Mouse (Mus musculus): Measurements from ENCODE around the gene Pigg. TPM values are rescaled to one million over a fixed set of nuclear protein-coding genes. Genes with fewer than 3 reads are reported as not detected.

The Pigg gene
- polyA plus RNA-seq, 1 experiment from 2014 or later, result 8.2 TPM

GRCm38 (mm10) chr5:108313065-108313860 is 854 bp downstream of the Pigg start:
- ATAC-seq (ENCODE audit: low FRiP score, low read depth), result no peak; the same call in 1 of the 2 replicates
- Histone ChIP-seq H3K4me1 (peaks cover 10% of the 10 kb centered on the region), H3K4me2 (replicated peaks) (peak overlapping the region; percentile 71), H3K9me3 (no peaks in the 10 kb centered on the region), H3K36me3 (peaks cover 10% of the 10 kb centered on the region), H3K9ac (replicated peaks) (peak overlapping the region; percentile 84), H3K27me3 (no peaks in the 10 kb centered on the region), H3K27ac (replicated peaks) (peak overlapping the region; percentile 81; the same call in 1 of the 2 replicates), H3K4me3 (peak overlapping the region; percentile 66)
- 6% methylated on average over 16 of the region's 16 CpGs for WGBS

GRCm38 (mm10) chr5:108331051-108331450 is 18.6 kb downstream of the Pigg start:
- Histone ChIP-seq H3K9me3 (no peaks in the 10 kb centered on the region), H3K36me3 (peaks cover 35% of the 10 kb centered on the region), H3K4me1 (no peaks in the 10 kb centered on the region), H3K27ac (replicated peaks) (no peak overlapping the region), H3K27me3 (no peaks in the 10 kb centered on the region), H3K4me3 (no peak overlapping the region), H3K9ac (replicated peaks) (no peak overlapping the region), H3K4me2 (replicated peaks) (no peak overlapping the region)
- no peak for ATAC-seq (ENCODE audit: low FRiP score, low read depth)
- 81% methylated on average over 1 of the region's 1 CpGs for WGBS

GRCm38 (mm10) chr5:108337385-108337784 is 25.0 kb downstream of the Pigg start:
- H3K27ac ChIP-seq (replicated peaks), result no peak overlapping the region
- H3K4me3 ChIP-seq, result no peak overlapping the region
- no peaks in the 10 kb centered on the region for H3K9me3 ChIP-seq
- no peaks in the 10 kb centered on the region for H3K27me3 ChIP-seq
- H3K4me2 ChIP-seq (replicated peaks), result no peak overlapping the region
- WGBS, result 90% methylated on average over 4 of the region's 4 CpGs
- H3K36me3 ChIP-seq, result peaks cover 37% of the 10 kb centered on the region
- no peak for ATAC-seq (ENCODE audit: low FRiP score, low read depth)
- no peaks in the 10 kb centered on the region for H3K4me1 ChIP-seq
- H3K9ac ChIP-seq (replicated peaks), result no peak overlapping the region

- H3K27me3 ChIP-seq, result no peaks in the 10 kb centered on the region
- H3K9me3 ChIP-seq, result no peaks in the 10 kb centered on the region
- H3K36me3 ChIP-seq, result peaks cover 34% of the 10 kb centered on the region
- no peaks in the 10 kb centered on the region for H3K4me1 ChIP-seq
- 92% methylated on average over 3 of the region's 3 CpGs for WGBS
- no peak for ATAC-seq (ENCODE audit: low FRiP score, low read depth)
- H3K9ac ChIP-seq (replicated peaks), result no peak overlapping the region
- no peak overlapping the region for H3K27ac ChIP-seq (replicated peaks)
- no peak overlapping the region for H3K4me2 ChIP-seq (replicated peaks)
- H3K4me3 ChIP-seq, result no peak overlapping the region
Observed at GRCm38 (mm10) chr5:108338049-108338448, 25.6 kb downstream of the Pigg start.

- Histone ChIP-seq H3K27me3 (no peaks in the 10 kb centered on the region), H3K36me3 (peaks cover 50% of the 10 kb centered on the region), H3K9ac (replicated peaks) (no peak overlapping the region), H3K27ac (replicated peaks) (no peak overlapping the region), H3K4me2 (replicated peaks) (no peak overlapping the region), H3K4me3 (no peak overlapping the region), H3K4me1 (no peaks in the 10 kb centered on the region), H3K9me3 (no peaks in the 10 kb centered on the region)
- ATAC-seq (ENCODE audit: low FRiP score, low read depth), result no peak
- 92% methylated on average over 4 of the region's 4 CpGs for WGBS
Observed at GRCm38 (mm10) chr5:108343680-108344170, 31.3 kb downstream of the Pigg start.

GRCm38 (mm10) chr5:108345313-108346071 is 33.1 kb downstream of the Pigg start:
- no peak overlapping the region for H3K4me3 ChIP-seq
- H3K9ac ChIP-seq (replicated peaks), result no peak overlapping the region
- no peaks in the 10 kb centered on the region for H3K4me1 ChIP-seq
- peaks cover 43% of the 10 kb centered on the region for H3K36me3 ChIP-seq
- no peak for ATAC-seq (ENCODE audit: low FRiP score, low read depth)
- H3K27ac ChIP-seq (replicated peaks), result no peak overlapping the region
- no peak overlapping the region for H3K4me2 ChIP-seq (replicated peaks)
- H3K27me3 ChIP-seq, result no peaks in the 10 kb centered on the region
- WGBS, result 90% methylated on average over 10 of the region's 10 CpGs
- H3K9me3 ChIP-seq, result no peaks in the 10 kb centered on the region

- ATAC-seq (ENCODE audit: low FRiP score, low read depth), result no peak
- H3K36me3 ChIP-seq, result peaks cover 45% of the 10 kb centered on the region
- H3K27ac ChIP-seq (replicated peaks), result no peak overlapping the region
- H3K9me3 ChIP-seq, result no peaks in the 10 kb centered on the region
- H3K27me3 ChIP-seq, result no peaks in the 10 kb centered on the region
- no peaks in the 10 kb centered on the region for H3K4me1 ChIP-seq
- H3K4me2 ChIP-seq (replicated peaks), result no peak overlapping the region
- H3K4me3 ChIP-seq, result no peak overlapping the region
- WGBS, result 92% methylated on average over 6 of the region's 6 CpGs
- no peak overlapping the region for H3K9ac ChIP-seq (replicated peaks)
Observed at GRCm38 (mm10) chr5:108347843-108348242, 35.4 kb downstream of the Pigg start.

- no peak overlapping the region for H3K9ac ChIP-seq (replicated peaks)
- no peaks in the 10 kb centered on the region for H3K4me1 ChIP-seq
- H3K27ac ChIP-seq (replicated peaks), result no peak overlapping the region
- no peaks in the 10 kb centered on the region for H3K9me3 ChIP-seq
- no peak overlapping the region for H3K4me2 ChIP-seq (replicated peaks)
- no peak overlapping the region for H3K4me3 ChIP-seq
- WGBS, result 92% methylated on average over 9 of the region's 9 CpGs
- no peaks in the 10 kb centered on the region for H3K27me3 ChIP-seq
- ATAC-seq (ENCODE audit: low FRiP score, low read depth), result no peak
- H3K36me3 ChIP-seq, result peaks cover 30% of the 10 kb centered on the region
Observed at GRCm38 (mm10) chr5:108349511-108350148, 37.2 kb downstream of the Pigg start.

GRCm38 (mm10) chr5:108354056-108354455 is 41.6 kb downstream of the Pigg start:
- Histone ChIP-seq H3K4me1 (no peaks in the 10 kb centered on the region), H3K9me3 (no peaks in the 10 kb centered on the region), H3K27ac (replicated peaks) (no peak overlapping the region), H3K4me3 (no peak overlapping the region), H3K4me2 (replicated peaks) (no peak overlapping the region), H3K9ac (replicated peaks) (no peak overlapping the region), H3K36me3 (0 out of 2 replicates have a peak, but pooled peaks cover 5% of the 10 kb centered on the region), H3K27me3 (no peaks in the 10 kb centered on the region)
- 84% methylated on average over 2 of the region's 2 CpGs for whole genome bisulfite sequencing
- no peak for ATAC-seq (ENCODE audit: low FRiP score, low read depth)

GRCm38 (mm10) chr5:108357862-108358261 is 45.5 kb downstream of the Pigg start:
- H3K36me3 ChIP-seq, result no peaks in the 10 kb centered on the region
- no peaks in the 10 kb centered on the region for H3K4me1 ChIP-seq
- WGBS, result 85% methylated on average over 1 of the region's 1 CpGs
- ATAC-seq (ENCODE audit: low FRiP score, low read depth), result no peak
- no peak overlapping the region for H3K27ac ChIP-seq (replicated peaks)
- peaks cover 2% of the 10 kb centered on the region; the same call in 1 of the 2 replicates for H3K27me3 ChIP-seq
- H3K4me2 ChIP-seq (replicated peaks), result no peak overlapping the region
- no peak overlapping the region for H3K9ac ChIP-seq (replicated peaks)
- H3K9me3 ChIP-seq, result no peaks in the 10 kb centered on the region
- no peak overlapping the region for H3K4me3 ChIP-seq

GRCm38 (mm10) chr5:108359491-108359890 is 47.1 kb downstream of the Pigg start:
- H3K36me3 ChIP-seq, result no peaks in the 10 kb centered on the region
- no peak overlapping the region for H3K4me3 ChIP-seq
- no peak overlapping the region for H3K9ac ChIP-seq (replicated peaks)
- 89% methylated on average over 9 of the region's 9 CpGs for WGBS
- no peaks in the 10 kb centered on the region for H3K4me1 ChIP-seq
- H3K4me2 ChIP-seq (replicated peaks), result no peak overlapping the region
- no peaks in the 10 kb centered on the region for H3K9me3 ChIP-seq
- ATAC-seq (ENCODE audit: low FRiP score, low read depth), result no peak
- H3K27ac ChIP-seq (replicated peaks), result no peak overlapping the region
- H3K27me3 ChIP-seq, result peaks cover 18% of the 10 kb centered on the region

GRCm38 (mm10) chr5:108360211-108360610 is 47.8 kb downstream of the Pigg start:
- Histone ChIP-seq H3K27me3 (peaks cover 25% of the 10 kb centered on the region), H3K4me3 (no peak overlapping the region), H3K9ac (replicated peaks) (no peak overlapping the region), H3K4me1 (no peaks in the 10 kb centered on the region), H3K27ac (replicated peaks) (no peak overlapping the region), H3K36me3 (no peaks in the 10 kb centered on the region), H3K9me3 (no peaks in the 10 kb centered on the region), H3K4me2 (replicated peaks) (no peak overlapping the region)
- 88% methylated on average over 4 of the region's 4 CpGs for WGBS
- ATAC-seq (ENCODE audit: low FRiP score, low read depth), result no peak

Data from midbrain, embryonic 12.5 days (tissue).